Comparison of ENCODE assay signal across 16 mouse cellular contexts in genomic region chr9:66626661-66627060, GRCm38 (mm10). TPM values are rescaled to one million over a fixed set of nuclear protein-coding genes. Genes with fewer than 3 reads are reported as not detected.
A peak's percentile ranks its signal among the peaks of the same experiment; 100 is the strongest.
DNase-seq lines count a peak whose midpoint lies in the region; ATAC-seq and TF ChIP-seq lines count a peak whose summit lies in the region.
"Had no signal": no experiment of that assay in that cellular context is flagged by ENCODE, and none has a peak within 500 bp of the region (broad histone marks: within the 10 kb centered on the region; RNA-seq: fewer than 3 reads in every experiment).

No protein-coding gene starts in this region.

- H3K4me1 ChIP-seq in kidney, embryonic 15.5 days, result peaks cover 5% of the 10 kb centered on the region
- H3K4me1 ChIP-seq in cerebellum, adult 2 months (ENCODE audit: control insufficient read depth, insufficient read depth, low read length), result no peaks in the 10 kb centered on the region; the same call in 1 of the 2 replicates
- no peaks in the 10 kb centered on the region for H3K4me1 ChIP-seq in forebrain, embryonic 13.5 days

- no peak overlapping the region for H3K4me2 ChIP-seq in kidney, embryonic 15.5 days
- no peak overlapping the region for H3K4me2 ChIP-seq in forebrain, embryonic 13.5 days
- H3K4me2 ChIP-seq: embryonic facial prominence, embryonic 13.5 days; heart, embryonic 11.5 days; midbrain, embryonic 12.5 days had no signal

- H3K36me3 ChIP-seq in kidney, embryonic 15.5 days, result no peaks in the 10 kb centered on the region
- no peaks in the 10 kb centered on the region for H3K36me3 ChIP-seq in forebrain, embryonic 13.5 days (ENCODE audit: poor library complexity, severe bottlenecking)
- H3K36me3 ChIP-seq: embryonic facial prominence, embryonic 13.5 days; hindbrain, embryonic 10.5 days; midbrain, embryonic 12.5 days had no signal

- peak; percentile 63 for DNase-seq in kidney, adult 18-20 months
- peak; percentile 36 to 63 for DNase-seq in urinary bladder, postnatal 4 days (ENCODE audit: low spot score in 2 of 2)
- no peak for DNase-seq in urinary bladder, postnatal 10 days (ENCODE audit: low spot score)
- DNase-seq in kidney, postnatal 4 days, result peak; percentile 27 to 46
- DNase-seq in cerebellum, adult 2 months, result no peak
- no peak for DNase-seq in B cell, adult 2 months
- DNase-seq: cerebellum, postnatal 25 days; right cerebral cortex, adult 18-20 months; thymus, postnatal 14 days had no signal

- no peaks in the 10 kb centered on the region for H3K9me3 ChIP-seq in kidney, embryonic 15.5 days (replicated peaks)
- no peaks in the 10 kb centered on the region for H3K9me3 ChIP-seq in forebrain, embryonic 13.5 days (replicated peaks)
- H3K9me3 ChIP-seq: embryonic facial prominence, embryonic 13.5 days; hindbrain, embryonic 10.5 days; midbrain, embryonic 12.5 days had no signal

- WGBS in kidney, embryonic 15.5 days, result 79% methylated on average over 5 of the region's 5 CpGs
- 76% methylated on average over 5 of the region's 5 CpGs for WGBS in cerebellum, adult 2 months
- WGBS in forebrain, embryonic 13.5 days, result 82% methylated on average over 5 of the region's 5 CpGs

- no peak for ATAC-seq in kidney, embryonic 15.5 days (replicated peaks; ENCODE audit: low FRiP score)
- ATAC-seq in forebrain, embryonic 13.5 days, result no peak

- no peaks in the 10 kb centered on the region for H3K27me3 ChIP-seq in kidney, embryonic 15.5 days
- H3K27me3 ChIP-seq in cerebellum, adult 2 months (ENCODE audit: control insufficient read depth, insufficient read depth, low read length), result no peaks in the 10 kb centered on the region
- H3K27me3 ChIP-seq in forebrain, embryonic 13.5 days, result no peaks in the 10 kb centered on the region
- H3K27me3 ChIP-seq: embryonic facial prominence, embryonic 13.5 days; midbrain, embryonic 12.5 days had no signal

- no peak overlapping the region for H3K9ac ChIP-seq in kidney, embryonic 15.5 days
- H3K9ac ChIP-seq in forebrain, embryonic 13.5 days, result no peak overlapping the region
- H3K9ac ChIP-seq: embryonic facial prominence, embryonic 13.5 days; midbrain, embryonic 12.5 days had no signal

- no peak overlapping the region for H3K4me3 ChIP-seq in kidney, embryonic 15.5 days (replicated peaks)
- no peak overlapping the region for H3K4me3 ChIP-seq in cerebellum, adult 2 months (replicated peaks; ENCODE audit: insufficient read depth, low read depth, low read length)
- H3K4me3 ChIP-seq in forebrain, embryonic 13.5 days, result no peak overlapping the region
- H3K4me3 ChIP-seq: embryonic facial prominence, embryonic 13.5 days; hindbrain, embryonic 10.5 days; left cerebral cortex, adult 2 months; midbrain, embryonic 12.5 days had no signal

- TF ChIP-seq POLR2A in cerebellum, adult 2 months (IDR thresholded peaks at IDR 0.05; ENCODE audit: borderline replicate concordance, insufficient read depth, low read length), result no peak

- no peak overlapping the region for H3K27ac ChIP-seq in kidney, embryonic 15.5 days
- no peak overlapping the region for H3K27ac ChIP-seq in cerebellum, adult 2 months (ENCODE audit: insufficient read depth, low read length)
- H3K27ac ChIP-seq in forebrain, embryonic 13.5 days, result no peak overlapping the region
- H3K27ac ChIP-seq: embryonic facial prominence, embryonic 13.5 days; hindbrain, embryonic 10.5 days; left cerebral cortex, adult 2 months; midbrain, embryonic 12.5 days had no signal

- TF ChIP-seq CTCF in cerebellum, adult 2 months (IDR thresholded peaks at IDR 0.05; ENCODE audit: borderline replicate concordance, insufficient read depth, low read depth, low read length), result no peak

RNA-seq across cellular contexts. Expression of gene Usp3, which starts 33.7 kb away (rescaled TPM):
- 66.2 and 68.0 TPM in 2 replicates for polyA plus RNA-seq in kidney, embryonic 15.5 days (2015; fragmentation: Nextera tagmentation; extraction: Ambion mirVana)
- 89.3 and 97.0 TPM in 2 replicates for polyA plus RNA-seq in cerebellum, adult 2 months (2012; rRNA removed)
- 127 and 131 TPM in 2 replicates for polyA plus RNA-seq in forebrain, embryonic 13.5 days (2015; fragmentation: Nextera tagmentation; extraction: Ambion mirVana)

Comparison
In these comparisons a context has a peak if more than half of its experiments do, and no peak if none do; other contexts are left out.
1. DNase-seq: peak in kidney, adult 18-20 months (single experiment), urinary bladder, postnatal 4 days (2 of 2) and kidney, postnatal 4 days (2 of 2); none in urinary bladder, postnatal 10 days (single experiment), cerebellum, adult 2 months (0 of 2) and B cell, adult 2 months (0 of 2).